Mouse (Mus musculus): Measurements from ENCODE around the gene Aplp2. TPM values are rescaled to one million over a fixed set of nuclear protein-coding genes. Genes with fewer than 3 reads are reported as not detected.
"Not testable (repeated sequence)": the region's sequence is repeated elsewhere in the genome, so short reads cannot be mapped to it uniquely, and the experiment has no call there.

Gene Aplp2
- total RNA-seq, 2 experiments from 2014 or later: 305 to 324 TPM

DNA sequence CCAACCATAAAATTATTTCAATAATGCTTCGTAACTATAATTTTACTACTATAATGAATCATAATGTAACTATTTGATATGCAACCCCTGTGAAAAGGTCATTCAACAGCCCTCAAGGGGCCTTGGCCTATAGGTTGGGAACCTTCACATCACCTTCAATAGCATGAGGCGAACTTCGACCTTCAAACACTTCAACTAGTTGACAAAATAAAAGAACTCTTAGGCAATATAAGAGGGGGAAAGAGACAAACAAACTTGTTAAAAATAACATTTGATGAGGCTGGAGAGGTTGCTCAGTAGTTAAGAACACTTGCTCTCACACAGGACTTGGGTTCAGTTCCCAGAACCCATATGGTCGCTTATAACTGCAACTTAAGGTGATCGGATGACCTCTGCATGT lies 27.2 kb downstream of the Aplp2 start:
- no peak for DNase-seq

DNA sequence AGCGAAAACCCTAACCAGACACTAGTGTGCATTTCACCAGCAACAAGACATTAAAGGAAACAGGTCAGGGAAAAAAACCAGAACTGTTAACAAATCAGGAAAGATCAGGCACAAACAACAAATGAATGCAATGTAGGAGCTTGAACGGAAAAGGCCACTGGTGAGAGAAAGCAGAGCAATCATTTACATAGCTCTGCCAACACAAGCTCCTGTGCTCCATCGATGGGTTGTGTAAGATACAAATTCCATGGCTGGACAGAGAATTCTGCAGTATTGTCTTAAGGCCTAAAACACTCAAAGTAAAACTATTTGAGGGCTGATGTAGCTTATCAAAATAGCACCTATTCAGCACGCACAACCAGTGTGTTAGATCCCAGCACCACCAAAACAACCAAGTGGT lies 28.6 kb downstream of the Aplp2 start:
- DNase-seq: no peak
- intact Hi-C loops (cut with DNase I): no loop called here

More for the DNA sequence above, 27.2 kb downstream of the Aplp2 start:
- intact Hi-C loops (cut with DNase I): no loop called here

GRCm38 (mm10) chr9:31181291-31182085 lies 30.1 kb downstream of the Aplp2 start:
- intact Hi-C loops (cut with DNase I): no loop called here
- no peak for DNase-seq

GRCm38 (mm10) chr9:31177692-31178091 lies 33.9 kb downstream of the Aplp2 start:
- intact Hi-C loops (cut with DNase I): no loop called here
- no peak for DNase-seq

GRCm38 (mm10) chr9:31176379-31177130 lies 35.1 kb downstream of the Aplp2 start:
- intact Hi-C loops (cut with DNase I): no loop called here
- peak; percentile 90 for DNase-seq

GRCm38 (mm10) chr9:31175978-31176377 lies 35.6 kb downstream of the Aplp2 start:
- intact Hi-C loops (cut with DNase I): no loop called here
- DNase-seq: no peak

DNA sequence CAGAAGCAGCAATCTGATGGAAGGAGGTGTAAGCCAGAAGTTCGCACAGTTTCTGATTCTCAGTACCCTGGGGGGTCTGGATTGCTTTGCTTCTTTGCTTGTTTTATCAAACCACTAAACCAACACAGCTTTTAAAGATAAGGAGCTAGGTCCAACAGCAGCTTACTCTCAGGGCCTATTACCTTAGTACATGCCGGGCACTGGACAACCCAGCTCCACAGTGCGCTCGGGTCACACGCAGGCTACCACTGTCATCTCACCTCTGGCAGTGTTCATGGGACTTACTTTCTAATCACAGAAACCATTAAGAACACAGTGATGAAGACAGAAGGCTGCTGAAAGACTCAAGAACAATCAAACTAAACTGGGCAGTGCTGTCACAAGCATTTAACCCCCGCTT lies 36.3 kb downstream of the Aplp2 start:
- intact Hi-C loops (cut with DNase I): no loop called here
- no peak for DNase-seq

DNA sequence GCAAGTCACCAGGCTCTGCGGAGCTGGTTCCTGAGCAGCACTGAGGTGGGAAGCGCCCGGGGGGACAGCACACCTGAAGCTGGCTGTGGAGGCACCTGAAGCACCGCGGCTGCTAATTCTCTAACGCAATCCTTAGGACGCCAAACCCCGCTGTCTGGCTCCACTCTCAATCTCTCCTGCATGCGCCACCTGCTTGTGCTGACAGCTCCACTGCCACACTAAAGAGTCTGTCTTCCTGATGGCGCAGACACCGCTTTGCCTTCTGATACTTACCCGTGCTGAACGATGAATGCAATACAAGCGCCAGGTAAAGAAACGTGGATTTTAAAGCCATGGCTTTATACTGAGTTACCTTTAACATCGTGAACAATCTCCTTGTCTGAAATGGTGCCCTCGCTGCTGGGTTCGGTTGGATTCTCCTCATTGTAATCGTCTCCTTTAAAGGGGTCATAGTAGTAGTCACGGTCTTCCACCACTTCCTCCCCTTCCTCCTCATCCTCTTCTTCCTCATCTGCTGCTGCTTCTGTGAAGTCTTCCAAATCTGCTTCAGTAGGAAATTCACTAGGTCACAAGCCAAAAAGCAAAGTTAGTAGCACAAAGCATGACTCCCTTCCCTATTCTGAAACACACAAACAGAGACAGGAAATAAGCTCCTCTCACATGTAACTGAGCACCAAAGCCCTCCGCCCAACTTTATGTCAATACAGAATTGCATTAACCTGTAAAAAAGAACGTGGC lies 43.1 kb downstream of the Aplp2 start:
- intact Hi-C loops (cut with DNase I): loop anchor here (5.0 kb wide), 1 partner anchor 179 kb away; no protein-coding TSS in a partner anchor
- no peak for DNase-seq

GRCm38 (mm10) chr9:31167305-31167704 lies 44.3 kb downstream of the Aplp2 start:
- intact Hi-C loops (cut with DNase I): loop anchor here (5.0 kb wide), 1 partner anchor 180 kb away; no protein-coding TSS in a partner anchor
- DNase-seq: no peak

DNA sequence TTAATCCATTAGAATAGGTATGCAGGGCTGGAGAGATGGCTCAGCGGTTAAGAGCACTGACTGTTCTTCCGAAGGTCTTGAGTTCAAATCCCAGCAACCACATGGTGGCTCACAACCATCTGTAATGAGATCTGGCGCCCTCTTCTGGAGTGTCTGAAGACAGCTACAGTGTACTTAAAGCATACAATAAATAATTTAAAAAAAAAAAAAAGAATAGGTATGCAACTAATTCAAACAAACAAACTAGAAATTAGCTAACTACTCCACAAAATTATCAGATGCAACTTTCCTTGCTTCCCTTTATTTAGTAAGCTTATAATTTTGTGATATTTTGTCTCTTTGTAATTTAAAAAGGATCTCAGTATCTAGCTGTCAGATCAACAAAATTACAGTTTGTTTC lies 46.1 kb downstream of the Aplp2 start:
- DNase-seq: not testable (repeated sequence)
- intact Hi-C loops (cut with DNase I): loop anchor here (5.0 kb wide), 1 partner anchor 182 kb away; no protein-coding TSS in a partner anchor

- no peak for DNase-seq
- intact Hi-C loops (cut with DNase I): no loop called here
Measured at GRCm38 (mm10) chr9:31163327-31163726, 48.3 kb downstream of the Aplp2 start.

- intact Hi-C loops (cut with DNase I): no loop called here
- DNase-seq: no peak
Measured at GRCm38 (mm10) chr9:31162911-31163310, 48.7 kb downstream of the Aplp2 start.

DNA sequence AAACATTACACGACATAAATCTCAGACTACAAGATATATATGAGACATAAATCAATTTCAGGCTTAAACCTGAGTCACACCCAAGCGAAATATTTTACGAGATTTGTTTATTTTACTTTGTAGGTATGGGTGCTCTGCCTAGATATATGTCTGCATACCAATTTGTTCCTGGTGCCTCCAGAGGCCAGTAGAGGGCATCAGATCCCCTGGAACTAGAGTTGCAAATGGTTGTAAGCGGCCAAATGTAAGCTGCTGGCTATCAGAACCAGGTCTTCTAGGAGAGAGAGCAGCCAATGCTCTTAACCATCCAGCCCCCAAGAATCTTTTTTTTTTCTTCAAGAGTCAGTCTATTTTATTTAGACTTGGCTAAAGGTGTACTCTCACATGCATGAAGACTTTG lies 51.7 kb downstream of the Aplp2 start:
- intact Hi-C loops (cut with DNase I): no loop called here
- peak; percentile 24 for DNase-seq

DNA sequence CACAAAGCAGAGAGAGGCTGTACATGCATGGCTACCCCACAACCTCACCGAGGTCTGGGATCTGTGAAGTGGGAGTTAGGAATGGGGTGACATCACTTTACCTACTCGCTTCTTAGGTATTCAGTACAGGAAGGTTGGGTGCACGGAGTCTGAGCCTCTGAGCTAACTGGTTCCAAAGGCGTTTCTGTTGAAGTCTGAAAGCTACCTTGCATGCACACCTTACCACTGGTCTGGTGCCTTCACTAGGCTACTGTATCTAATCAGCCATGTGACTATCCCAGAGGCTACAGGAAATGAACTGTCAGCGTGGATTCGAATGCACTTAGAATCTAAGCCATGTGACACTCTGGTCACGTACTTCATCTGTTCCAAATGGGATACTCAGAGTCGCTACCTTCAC lies 55.0 kb downstream of the Aplp2 start:
- DNase-seq: no peak
- intact Hi-C loops (cut with DNase I): no loop called here

- intact Hi-C loops (cut with DNase I): loop anchor here (2.0 kb wide), 1 partner anchor 198 kb away; no protein-coding TSS in a partner anchor
- no peak for DNase-seq
Measured at GRCm38 (mm10) chr9:31151050-31151449, 60.6 kb downstream of the Aplp2 start.

DNA sequence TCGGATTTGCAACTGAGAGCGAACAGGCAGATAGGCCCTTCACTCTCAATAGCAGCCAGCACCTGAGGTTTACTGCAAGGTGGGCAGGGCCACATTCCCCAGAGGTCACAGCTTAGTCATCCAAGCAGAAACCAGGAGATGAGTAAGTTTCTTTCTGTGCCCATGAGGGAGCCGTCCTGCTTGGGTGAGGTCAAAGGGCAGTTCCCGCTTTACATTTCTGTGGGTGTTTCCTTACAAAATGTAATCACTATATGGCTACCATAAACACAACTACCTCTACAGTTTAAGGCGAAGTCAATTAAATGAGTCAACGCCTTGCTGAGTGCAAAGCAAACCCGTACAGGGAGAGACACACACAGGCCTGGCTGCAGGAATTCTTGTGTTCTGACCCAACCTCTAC lies 63.5 kb downstream of the Aplp2 start:
- no peak for DNase-seq
- intact Hi-C loops (cut with DNase I): no loop called here

GRCm38 (mm10) chr9:31145272-31145925 lies 66.2 kb downstream of the Aplp2 start:
- no peak for DNase-seq
- intact Hi-C loops (cut with DNase I): no loop called here

DNA sequence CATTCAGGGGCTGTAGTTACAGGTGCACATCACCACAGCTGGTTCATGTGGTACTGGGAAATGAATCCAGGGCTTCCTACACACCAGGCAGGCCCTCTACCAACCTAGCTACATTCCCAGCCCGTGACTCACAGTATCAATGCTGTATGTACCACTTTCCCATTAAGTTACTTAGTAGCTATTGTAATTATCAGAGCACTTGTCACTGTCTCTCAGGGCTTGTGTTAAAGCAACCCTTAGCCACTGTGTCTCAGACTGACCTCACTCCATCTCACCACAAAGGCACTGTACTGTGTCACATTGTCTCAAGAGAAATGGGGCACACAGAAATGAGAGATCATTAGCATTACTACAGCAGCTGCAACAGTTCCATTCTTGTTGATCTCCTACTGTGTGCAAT lies 68.7 kb downstream of the Aplp2 start:
- intact Hi-C loops (cut with DNase I): no loop called here
- no peak for DNase-seq

GRCm38 (mm10) chr9:31133131-31133530 lies 78.5 kb downstream of the Aplp2 start:
- intact Hi-C loops (cut with DNase I): no loop called here
- no peak for DNase-seq

- intact Hi-C loops (cut with DNase I): no loop called here
- DNase-seq: peak; percentile 11
Measured at GRCm38 (mm10) chr9:31131205-31131968, 80.2 kb downstream of the Aplp2 start, which contains the start of gene St14. St14 (minus strand) TSS chr9:31131853.
